Mouse (Mus musculus): ENCODE data around the gene Prr14l. TPM values are rescaled to one million over a fixed set of nuclear protein-coding genes. Genes with fewer than 3 reads are reported as not detected.
A peak's percentile ranks its signal among the peaks of the same experiment; 100 is the strongest.
"Not testable (repeated sequence)": the region's sequence is repeated elsewhere in the genome, so short reads cannot be mapped to it uniquely, and the experiment has no call there.

Gene Prr14l
- polyA plus RNA-seq, 1 experiment from 2014 or later, result 12.2 TPM

GRCm38 (mm10) chr5:32781596-32781995 lies 72.5 kb downstream of the Prr14l start:
- Histone ChIP-seq H3K27me3 (no peaks in the 10 kb centered on the region), H3K4me3 (no peak overlapping the region), H3K4me1 (replicated peaks) (peaks cover 25% of the 10 kb centered on the region), H3K27ac (no peak overlapping the region), H3K4me2 (no peak overlapping the region), H3K36me3 (peaks cover 16% of the 10 kb centered on the region), H3K9me3 (no peaks in the 10 kb centered on the region), H3K9ac (no peak overlapping the region)
- WGBS, result 96% methylated on average over 5 of the region's 5 CpGs
- ATAC-seq (ENCODE audit: low FRiP score), result no peak

GRCm38 (mm10) chr5:32778168-32778567 lies 75.9 kb downstream of the Prr14l start:
- H3K4me3 ChIP-seq, result no peak overlapping the region
- no peaks in the 10 kb centered on the region for H3K9me3 ChIP-seq
- H3K27ac ChIP-seq, result no peak overlapping the region
- no peak overlapping the region for H3K9ac ChIP-seq
- H3K4me1 ChIP-seq (replicated peaks), result peaks cover 8% of the 10 kb centered on the region
- ATAC-seq (ENCODE audit: low FRiP score), result no peak
- H3K36me3 ChIP-seq, result peaks cover 30% of the 10 kb centered on the region
- H3K27me3 ChIP-seq, result no peaks in the 10 kb centered on the region
- no peak overlapping the region for H3K4me2 ChIP-seq
- 91% methylated on average over 3 of the region's 3 CpGs for WGBS

GRCm38 (mm10) chr5:32772361-32772760 lies 81.7 kb downstream of the Prr14l start:
- H3K9me3 ChIP-seq, result no peaks in the 10 kb centered on the region
- H3K4me2 ChIP-seq, result no peak overlapping the region
- no peak overlapping the region for H3K4me3 ChIP-seq
- H3K27ac ChIP-seq, result no peak overlapping the region
- WGBS, result 89% methylated on average over 2 of the region's 2 CpGs
- no peaks in the 10 kb centered on the region; the same call in 1 of the 2 replicates for H3K4me1 ChIP-seq (replicated peaks)
- no peak for ATAC-seq (ENCODE audit: low FRiP score)
- no peaks in the 10 kb centered on the region for H3K27me3 ChIP-seq
- H3K36me3 ChIP-seq, result peaks cover 34% of the 10 kb centered on the region
- no peak overlapping the region for H3K9ac ChIP-seq

- peaks cover 38% of the 10 kb centered on the region for H3K36me3 ChIP-seq
- no peaks in the 10 kb centered on the region for H3K4me1 ChIP-seq (replicated peaks)
- H3K4me3 ChIP-seq, result no peak overlapping the region
- H3K27ac ChIP-seq, result no peak overlapping the region
- no peaks in the 10 kb centered on the region for H3K27me3 ChIP-seq
- 94% methylated on average over 4 of the region's 4 CpGs for WGBS
- no peaks in the 10 kb centered on the region for H3K9me3 ChIP-seq
- no peak overlapping the region for H3K4me2 ChIP-seq
- ATAC-seq (ENCODE audit: low FRiP score), result no peak
- no peak overlapping the region for H3K9ac ChIP-seq
These were observed 86.3 kb downstream of the Prr14l start for GRCm38 (mm10) chr5:32767636-32768373.

- peaks cover 40% of the 10 kb centered on the region for H3K36me3 ChIP-seq
- no peaks in the 10 kb centered on the region for H3K4me1 ChIP-seq (replicated peaks)
- 97% methylated on average over 3 of the region's 3 CpGs for WGBS
- H3K27me3 ChIP-seq, result no peaks in the 10 kb centered on the region
- H3K9me3 ChIP-seq, result no peaks in the 10 kb centered on the region
- H3K27ac ChIP-seq, result no peak overlapping the region
- no peak for ATAC-seq (ENCODE audit: low FRiP score)
- no peak overlapping the region for H3K4me2 ChIP-seq
- H3K4me3 ChIP-seq, result no peak overlapping the region
- H3K9ac ChIP-seq, result no peak overlapping the region
These were observed 87.1 kb downstream of the Prr14l start for GRCm38 (mm10) chr5:32767004-32767403.

- ATAC-seq (ENCODE audit: low FRiP score), result no peak
- Histone ChIP-seq H3K9ac (no peak overlapping the region), H3K9me3 (no peaks in the 10 kb centered on the region), H3K36me3 (peaks cover 49% of the 10 kb centered on the region), H3K4me1 (replicated peaks) (no peaks in the 10 kb centered on the region), H3K4me2 (no peak overlapping the region), H3K27ac (no peak overlapping the region), H3K4me3 (no peak overlapping the region), H3K27me3 (no peaks in the 10 kb centered on the region)
- WGBS, result 93% methylated on average over 5 of the region's 5 CpGs
These were observed 92.4 kb downstream of the Prr14l start for GRCm38 (mm10) chr5:32761566-32762140.

- no peak overlapping the region for H3K9ac ChIP-seq
- WGBS, result 93% methylated on average over 3 of the region's 3 CpGs
- no peak overlapping the region for H3K4me2 ChIP-seq
- peaks cover 49% of the 10 kb centered on the region for H3K36me3 ChIP-seq
- no peak overlapping the region for H3K4me3 ChIP-seq
- no peaks in the 10 kb centered on the region for H3K4me1 ChIP-seq (replicated peaks)
- no peaks in the 10 kb centered on the region for H3K27me3 ChIP-seq
- no peak for ATAC-seq (ENCODE audit: low FRiP score)
- no peak overlapping the region for H3K27ac ChIP-seq
- H3K9me3 ChIP-seq, result no peaks in the 10 kb centered on the region
These were observed 93.3 kb downstream of the Prr14l start for GRCm38 (mm10) chr5:32760787-32761186.

GRCm38 (mm10) chr5:32760352-32760751 lies 93.7 kb downstream of the Prr14l start:
- H3K27me3 ChIP-seq; H3K27ac ChIP-seq; H3K4me1 ChIP-seq (replicated peaks); H3K9me3 ChIP-seq; ATAC-seq (ENCODE audit: low FRiP score); H3K4me3 ChIP-seq; H3K4me2 ChIP-seq; H3K9ac ChIP-seq: not testable (repeated sequence)
- 95% methylated on average over 18 of the region's 18 CpGs for WGBS
- peaks cover 49% of the 10 kb centered on the region for H3K36me3 ChIP-seq

- H3K27ac ChIP-seq, result no peak overlapping the region
- ATAC-seq (ENCODE audit: low FRiP score), result no peak
- H3K9me3 ChIP-seq, result no peaks in the 10 kb centered on the region
- peaks cover 46% of the 10 kb centered on the region for H3K36me3 ChIP-seq
- WGBS, result 89% methylated on average over 2 of the region's 2 CpGs
- H3K4me2 ChIP-seq, result no peak overlapping the region
- no peaks in the 10 kb centered on the region for H3K4me1 ChIP-seq (replicated peaks)
- no peak overlapping the region for H3K9ac ChIP-seq
- no peaks in the 10 kb centered on the region for H3K27me3 ChIP-seq
- H3K4me3 ChIP-seq, result no peak overlapping the region
These were observed 94.4 kb downstream of the Prr14l start for GRCm38 (mm10) chr5:32759662-32760061.

- H3K27me3 ChIP-seq, result no peaks in the 10 kb centered on the region
- H3K4me1 ChIP-seq (replicated peaks), result peaks cover 8% of the 10 kb centered on the region; the same call in 1 of the 2 replicates
- H3K9me3 ChIP-seq, result no peaks in the 10 kb centered on the region
- no peak for ATAC-seq (ENCODE audit: low FRiP score)
- H3K27ac ChIP-seq, result no peak overlapping the region
- H3K9ac ChIP-seq, result no peak overlapping the region
- no peak overlapping the region for H3K4me2 ChIP-seq
- WGBS, result 93% methylated on average over 8 of the region's 8 CpGs
- H3K4me3 ChIP-seq, result no peak overlapping the region
- peaks cover 11% of the 10 kb centered on the region for H3K36me3 ChIP-seq
These were observed 97.9 kb downstream of the Prr14l start for GRCm38 (mm10) chr5:32756141-32756540.

- ATAC-seq (ENCODE audit: low FRiP score), result no peak
- WGBS, result 51% methylated on average over 2 of the region's 2 CpGs
- no peak overlapping the region for H3K4me2 ChIP-seq
- peaks cover 10% of the 10 kb centered on the region for H3K4me1 ChIP-seq (replicated peaks)
- no peak overlapping the region for H3K9ac ChIP-seq
- H3K36me3 ChIP-seq, result no peaks in the 10 kb centered on the region
- no peaks in the 10 kb centered on the region for H3K9me3 ChIP-seq
- H3K27me3 ChIP-seq, result no peaks in the 10 kb centered on the region
- no peak overlapping the region for H3K4me3 ChIP-seq
- 0 out of 2 replicates have a peak overlapping the region, but pooled peaks have one; percentile 4 for H3K27ac ChIP-seq
These were observed 102.3 kb downstream of the Prr14l start for GRCm38 (mm10) chr5:32751736-32752135.

GRCm38 (mm10) chr5:32748936-32749335 lies 105.1 kb downstream of the Prr14l start:
- Histone ChIP-seq H3K27me3 (no peaks in the 10 kb centered on the region), H3K9me3 (no peaks in the 10 kb centered on the region), H3K4me2 (no peak overlapping the region), H3K9ac (no peak overlapping the region), H3K36me3 (no peaks in the 10 kb centered on the region), H3K4me1 (replicated peaks) (peaks cover 25% of the 10 kb centered on the region), H3K4me3 (no peak overlapping the region), H3K27ac (no peak overlapping the region)
- no peak for ATAC-seq (ENCODE audit: low FRiP score)
- WGBS, result 92% methylated on average over 6 of the region's 6 CpGs

Measured in hindbrain, embryonic 13.5 days (tissue).